Mouse (Mus musculus): ENCODE measurements at regions not wholly inside any gene's neighbourhood (a gene's known extent, or its start where the extent isn't known, plus 50 kb on each side); places are given as distances from the start of the nearest gene placed in this dataset.

- no peak for TF ChIP-seq CTCF (IDR thresholded peaks at IDR 0.05; ENCODE audit: insufficient read depth, low read length)
- TF ChIP-seq POLR2A (IDR thresholded peaks at IDR 0.05; ENCODE audit: borderline replicate concordance, extremely low read depth, low read depth, low read length) = no peak
These were observed 56.4 kb downstream of the Tmem121 start for GRCm38 (mm10) chr12:113242194-113242510.
